Mouse (Mus musculus) left cerebral cortex, postnatal 4 days (tissue): Measurements from ENCODE around the gene Zfp655. TPM values are rescaled to one million over a fixed set of nuclear protein-coding genes. Genes with fewer than 3 reads are reported as not detected.
"Not testable (repeated sequence)": the region's sequence is repeated elsewhere in the genome, so short reads cannot be mapped to it uniquely, and the experiment has no call there.

Source experiments
- DNase-seq: peaks from one replicate; pipeline ENCODE4 v3.0.0-alpha.2; 2022
- intact Hi-C: fragments of 180-260 bp; cut with DNase I; formaldehyde crosslinking; loops from one replicate; pipeline ENCODE4 v1.15.1; 2025
- total RNA-seq, 2 experiments: library from RNA; stranded (reverse); gene quantifications; 2 replicates each; pipeline ENCODE4 v1.2.3; 2021

Gene Zfp655
- total RNA-seq, 2 experiments from 2014 or later, result 25.5 to 28.9 TPM

- DNase-seq, result no peak
- intact Hi-C loops, result no loop called here
Observed at GRCm38 (mm10) chr5:145219981-145220380, 11.5 kb upstream of the Zfp655 start.

GRCm38 (mm10) chr5:145222840-145223239 lies 8.7 kb upstream of the Zfp655 start:
- no peak for DNase-seq
- intact Hi-C loops, result no loop called here

GRCm38 (mm10) chr5:145223395-145223794 lies 8.1 kb upstream of the Zfp655 start:
- intact Hi-C loops, result no loop called here
- no peak for DNase-seq

- no peak for DNase-seq
- intact Hi-C loops, result no loop called here
Observed at GRCm38 (mm10) chr5:145226453-145226852, 5.1 kb upstream of the Zfp655 start.

GRCm38 (mm10) chr5:145229283-145229682 lies 2.2 kb upstream of the Zfp655 start:
- intact Hi-C loops, DNase-seq: not testable (repeated sequence)

- no peak for DNase-seq
- intact Hi-C loops, result no loop called here
Observed at GRCm38 (mm10) chr5:145230641-145231040, 874 bp upstream of the Zfp655 start.

GRCm38 (mm10) chr5:145231893-145232411 lies 437 bp downstream of the Zfp655 start:
- DNase-seq, result no peak
- intact Hi-C loops, result no loop called here

GRCm38 (mm10) chr5:145234636-145235035 lies 3.1 kb downstream of the Zfp655 start:
- peak; percentile 13 for DNase-seq
- intact Hi-C loops, result no loop called here

- no peak for DNase-seq
- intact Hi-C loops, result no loop called here
Observed at GRCm38 (mm10) chr5:145249520-145249919, 18.0 kb downstream of the Zfp655 start.

- intact Hi-C loops, DNase-seq: not testable (repeated sequence)
Observed at GRCm38 (mm10) chr5:145273568-145273967, 42.1 kb downstream of the Zfp655 start.

- DNase-seq, result no peak
- intact Hi-C loops, result no loop called here
Observed at GRCm38 (mm10) chr5:145279948-145280347, 48.4 kb downstream of the Zfp655 start.

GRCm38 (mm10) chr5:145280371-145281143 lies 49.0 kb downstream of the Zfp655 start, which contains the start of gene Zscan25:
Gene Zscan25 (plus strand): TSS chr5:145280500.
- intact Hi-C loops, result no loop called here
- DNase-seq, result peak; percentile 94

- intact Hi-C loops, result no loop called here
Observed at GRCm38 (mm10) chr5:145288382-145288781, 56.9 kb downstream of the Zfp655 start.

GRCm38 (mm10) chr5:145290697-145291096 lies 59.2 kb downstream of the Zfp655 start:
- intact Hi-C loops, result no loop called here
- DNase-seq, result no peak

More at GRCm38 (mm10) chr5:145288382-145288781, 56.9 kb downstream of the Zfp655 start:
- DNase-seq, result no peak

- no peak for DNase-seq
- intact Hi-C loops, result no loop called here
Observed at GRCm38 (mm10) chr5:145292398-145292797, 60.9 kb downstream of the Zfp655 start.

Other genes with a start within 250 kb of the Zfp655 start
- not detected for gene Gm4871, start 199.0 kb upstream of the Zfp655 start, total RNA-seq
- not detected for gene 1700018F24Rik, start 188.7 kb upstream of the Zfp655 start, total RNA-seq
- gene Arpc1a, start 147.9 kb upstream of the Zfp655 start, total RNA-seq, result 100 to 1,000 TPM; 198 to 202 TPM
- not detected for gene Kpna7, start 147.7 kb upstream of the Zfp655 start, total RNA-seq
- 10 to 100 TPM; 25.7 to 28.3 TPM for gene Arpc1b, start 117.5 kb upstream of the Zfp655 start, total RNA-seq
- gene Pdap1, start 91.5 kb upstream of the Zfp655 start, total RNA-seq, result 100 to 1,000 TPM; 136 to 144 TPM
- gene Bud31, start 91.4 kb upstream of the Zfp655 start, total RNA-seq, result 100 to 1,000 TPM; 101 to 104 TPM
- gene Ptcd1, start 64.6 kb upstream of the Zfp655 start, total RNA-seq, result 10 to 100 TPM; 19.3 to 19.6 TPM
- gene Cpsf4, start 64.5 kb upstream of the Zfp655 start, total RNA-seq, result 10 to 100 TPM; 35.2 to 36.4 TPM
- gene Atp5j2, start 39.7 kb upstream of the Zfp655 start, total RNA-seq, result 100 to 1,000 TPM; 213 to 222 TPM
- gene Zkscan14, start 29.8 kb upstream of the Zfp655 start, total RNA-seq, result 1 to 10 TPM; 6.4 to 7.5 TPM
- 10 to 100 TPM; 15.5 to 16.0 TPM for gene Zkscan5, start 27.2 kb upstream of the Zfp655 start, total RNA-seq
- 10 to 100 TPM; 17.5 to 17.8 TPM for gene Zscan25, start 48.8 kb downstream of the Zfp655 start, total RNA-seq
- under 1 TPM in 1 of 2 experiments, not detected in 1; 0.28 TPM for gene Cyp3a57, start 113.6 kb downstream of the Zfp655 start, total RNA-seq
- gene Cyp3a16, start 238.0 kb downstream of the Zfp655 start, total RNA-seq, result not detected